Mouse (Mus musculus) megakaryocyte, embryonic 14.5 days (primary cell): ENCODE measurements around the gene Dcun1d4.

Source experiments
- FLI1 ChIP-seq: IDR thresholded peaks from 2 replicates; pipeline ENCODE4 v1.6.1; 2012; ENCODE audit warnings: low read length, inconsistent platforms, mixed read lengths
- GATA1 ChIP-seq: IDR thresholded peaks from 3 replicates; pipeline ENCODE4 v1.6.1; 2012; ENCODE audit warnings: mixed read lengths, low read length, inconsistent platforms, borderline replicate concordance

DNA sequence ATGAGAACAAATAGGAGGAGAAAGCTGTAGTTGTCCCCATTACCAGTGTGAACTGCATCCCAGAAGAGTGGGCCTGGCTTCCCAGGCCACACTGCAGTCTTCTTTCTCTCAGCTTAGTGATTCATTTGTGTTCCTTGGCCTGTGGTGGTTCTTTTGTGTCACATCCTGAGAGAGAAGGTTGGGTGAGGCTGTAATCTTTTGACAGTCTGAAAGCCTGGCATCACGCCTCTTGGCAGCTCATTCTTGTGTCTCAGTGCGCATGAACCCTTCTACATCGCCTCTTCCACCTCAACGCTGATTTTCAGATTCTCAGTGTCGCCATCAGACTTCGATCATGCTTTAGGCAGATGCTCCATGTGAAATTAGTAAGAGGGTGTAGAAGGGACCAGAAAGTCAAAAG, 83.2 kb downstream of the Dcun1d4 start:
- no peak for TF ChIP-seq FLI1
- no peak for TF ChIP-seq GATA1
